Mouse (Mus musculus): ENCODE data around the gene Dnmbp. TPM values are rescaled to one million over a fixed set of nuclear protein-coding genes. Genes with fewer than 3 reads are reported as not detected.
A peak's percentile ranks its signal among the peaks of the same experiment; 100 is the strongest.

Gene Dnmbp
- total and polyA plus RNA-seq, 3 experiments, result 5.4 to 9.4 TPM; not detected in 1

DNA sequence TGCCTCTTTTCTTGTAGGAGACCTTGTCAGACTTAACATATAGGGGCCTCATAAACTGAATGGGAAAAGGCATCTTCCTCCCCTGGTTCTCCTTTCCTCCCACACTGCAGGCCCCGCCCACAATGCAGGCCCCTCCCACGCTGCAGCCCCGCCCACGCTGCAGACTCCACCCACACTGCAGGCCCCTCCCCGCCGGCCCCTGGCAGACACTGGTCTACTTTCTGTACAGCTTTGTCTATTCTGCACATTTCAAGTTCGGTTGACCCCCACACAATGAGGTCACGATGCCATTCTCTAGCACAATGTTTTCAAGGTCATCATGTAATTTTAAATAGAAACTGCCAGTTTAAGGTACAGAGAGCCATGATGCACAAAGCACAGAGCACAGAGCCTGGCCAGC, 15.6 kb downstream of the Dnmbp start:
- no peak for TF ChIP-seq MYB (IDR thresholded peaks at IDR 0.05; ENCODE audit: low read depth, low read length)
- TF ChIP-seq ZC3H11A (IDR thresholded peaks at IDR 0.05; ENCODE audit: low read depth, low read length), result no peak
- no peak for TF ChIP-seq GABPA (IDR thresholded peaks at IDR 0.05; ENCODE audit: low read depth, low read length)
- no peak for TF ChIP-seq ZNF384 (IDR thresholded peaks at IDR 0.05; ENCODE audit: low read depth, low read length)
- no peak for TF ChIP-seq ZKSCAN1 (IDR thresholded peaks at IDR 0.05; ENCODE audit: low read depth, low read length)
- TF ChIP-seq MXI1 (IDR thresholded peaks at IDR 0.05; ENCODE audit: low read depth, low read length), result no peak
- TF ChIP-seq UBTF (IDR thresholded peaks at IDR 0.05; ENCODE audit: borderline replicate concordance, insufficient read depth, low read depth, low read length), result no peak
- no peak for TF ChIP-seq HCFC1 (IDR thresholded peaks at IDR 0.05; ENCODE audit: low read depth, low read length)
- no peak for TF ChIP-seq MAFK (IDR thresholded peaks at IDR 0.05; ENCODE audit: borderline replicate concordance, low read depth, low read length)
- no peak for TF ChIP-seq TBP (IDR thresholded peaks at IDR 0.05; ENCODE audit: low read depth, low read length)
- no peak for TF ChIP-seq GATA1 (IDR thresholded peaks at IDR 0.05; ENCODE audit: low read depth, low read length)
- no peak for TF ChIP-seq MEF2A (IDR thresholded peaks at IDR 0.05; ENCODE audit: extremely low read depth, insufficient replicate concordance, low read depth, low read length, poor library complexity, severe bottlenecking)
- DNase-seq (ENCODE audit: low read depth, low spot score), result peak; percentile 53
- no peak overlapping the region for H3K27ac ChIP-seq (ENCODE audit: control insufficient read depth, low read depth, low read length)

DNA sequence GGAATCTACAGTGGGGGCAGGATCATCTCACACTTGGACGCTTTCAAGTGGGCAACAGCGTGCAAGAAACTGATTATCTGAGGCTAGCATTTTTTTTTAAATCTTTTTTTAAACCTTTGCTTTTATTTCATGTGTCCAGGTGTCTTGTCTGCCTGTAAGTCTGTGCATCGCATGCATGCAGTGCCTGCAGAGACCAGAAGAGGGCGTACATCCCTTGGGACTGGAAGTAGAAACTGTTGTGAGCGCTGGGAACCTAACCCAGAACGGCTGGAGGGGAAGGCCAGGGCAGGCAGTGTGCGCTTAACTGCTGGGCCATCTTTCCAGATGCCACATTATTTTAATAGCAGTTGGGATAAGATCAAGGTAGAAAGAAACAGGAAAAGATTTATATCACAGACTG, 17.0 kb downstream of the Dnmbp start:
- no peaks in the 10 kb centered on the region for H3K9me3 ChIP-seq (replicated peaks; ENCODE audit: insufficient read depth, low read length)
- peaks cover 2 to 8% of the 10 kb centered on the region in 2 experiments; a peak in 2 of 4 replicates for H3K4me1 ChIP-seq (ENCODE audit: control insufficient read depth in 1 of 2, insufficient read depth in 2 of 2, low read length in 2 of 2)
- no peaks in the 10 kb centered on the region for H3K36me3 ChIP-seq (ENCODE audit: control insufficient read depth in 1 of 2, insufficient read depth in 2 of 2, low read length in 2 of 2)
- H3K27me3 ChIP-seq (ENCODE audit: control insufficient read depth in 1 of 2, insufficient read depth in 2 of 2, low read length in 2 of 2), result no peaks in the 10 kb centered on the region
- peak; percentile 37 for DNase-seq (ENCODE audit: low read depth, low spot score)
- H3K4me3 ChIP-seq (ENCODE audit: control insufficient read depth in 1 of 2, insufficient read depth in 1 of 2, low read depth in 2 of 2, low read length in 2 of 2), result no peak overlapping the region
- TF ChIP-seq HCFC1 (IDR thresholded peaks at IDR 0.05; ENCODE audit: low read depth, low read length) (no peak), NELFE (IDR thresholded peaks at IDR 0.05; ENCODE audit: low read depth, low read length) (no peak), TAL1 (IDR thresholded peaks at IDR 0.05; ENCODE audit: low read length) (no peak), ETS1 (IDR thresholded peaks at IDR 0.05; ENCODE audit: low read depth, low read length) (no peak), CTCF (IDR thresholded peaks at IDR 0.05 in 2 of 3, conservative IDR thresholded peaks at IDR 0.05 in 1 of 3; ENCODE audit: control insufficient read depth in 1 of 3, insufficient read depth in 1 of 3, low read depth in 2 of 3, low read length in 3 of 3, poor library complexity in 1 of 3, severe bottlenecking in 1 of 3) (peak; percentile 37 to 68 (median 58))
- no peak overlapping the region for H3K9ac ChIP-seq (ENCODE audit: control insufficient read depth, low read depth, low read length, poor library complexity, severe bottlenecking)
- no peak overlapping the region for H3K27ac ChIP-seq (ENCODE audit: control insufficient read depth, low read depth, low read length)
- H3K79me2 ChIP-seq (ENCODE audit: control insufficient read depth, insufficient read depth, low read length, poor library complexity), result no peaks in the 10 kb centered on the region

More for the DNA sequence above, 15.6 kb downstream of the Dnmbp start:
- H3K27me3 ChIP-seq (ENCODE audit: control insufficient read depth in 1 of 2, insufficient read depth in 2 of 2, low read length in 2 of 2), result no peaks in the 10 kb centered on the region
- H3K36me3 ChIP-seq (ENCODE audit: control insufficient read depth in 1 of 2, insufficient read depth in 2 of 2, low read length in 2 of 2), result no peaks in the 10 kb centered on the region
- no peaks in the 10 kb centered on the region for H3K9me3 ChIP-seq (replicated peaks; ENCODE audit: insufficient read depth, low read length)
- no peak overlapping the region for H3K4me3 ChIP-seq (ENCODE audit: control insufficient read depth in 1 of 2, insufficient read depth in 1 of 2, low read depth in 2 of 2, low read length in 2 of 2)
- no peaks in the 10 kb centered on the region for H3K79me2 ChIP-seq (ENCODE audit: control insufficient read depth, insufficient read depth, low read length, poor library complexity)
- no peak overlapping the region for H3K9ac ChIP-seq (ENCODE audit: control insufficient read depth, low read depth, low read length, poor library complexity, severe bottlenecking)
- H3K4me1 ChIP-seq (ENCODE audit: control insufficient read depth in 1 of 2, insufficient read depth in 2 of 2, low read length in 2 of 2), result peaks cover 2 to 8% of the 10 kb centered on the region in 2 experiments; a peak in 2 of 4 replicates

Measured in MEL (cell line).